Mouse (Mus musculus): ENCODE data around the gene Abcg4. TPM values are rescaled to one million over a fixed set of nuclear protein-coding genes. Genes with fewer than 3 reads are reported as not detected.
A peak's percentile ranks its signal among the peaks of the same experiment; 100 is the strongest.

Gene Abcg4
- polyA plus RNA-seq, 1 experiment from 2014 or later = 2.7 TPM

- Histone ChIP-seq H3K4me2 (peak within 1 kb of the TSS; percentile 59), H3K27ac (ENCODE audit: low read depth) (peak within 1 kb of the TSS; percentile 98), H3K4me3 (ENCODE audit: low read depth, low read length) (peak within 1 kb of the TSS; percentile 99), H3K4me1 (ENCODE audit: insufficient read depth) (no peaks in the 10 kb centered on the region), H3K9me3 (ENCODE audit: low read depth, low read length) (no peaks in the 10 kb centered on the region), H3K27me3 (ENCODE audit: insufficient read depth, low read length) (no peaks in the 10 kb centered on the region), H3K9ac (peak within 1 kb of the TSS; percentile 99), H3K36me3 (ENCODE audit: insufficient read depth) (peaks cover 62% of the 10 kb centered on the region)
- DNase-seq (peak; percentile 100), ATAC-seq (ENCODE audit: insufficient read depth) (peak; percentile 95)
- under 1% methylated on average over 91 of the region's 91 CpGs for WGBS
- TF ChIP-seq CTCF (IDR thresholded peaks at IDR 0.05; ENCODE audit: low read depth) = peak; percentile 47
These were observed 46.2 kb upstream of the Abcg4 start, which contains the start of gene H2afx for GRCm38 (mm10) chr9:44334396-44335330. Gene H2afx (plus strand): TSS chr9:44334694.

- H3K4me3 ChIP-seq (ENCODE audit: low read depth, low read length) = no peak overlapping the region
- no peaks in the 10 kb centered on the region for H3K27me3 ChIP-seq (ENCODE audit: insufficient read depth, low read length)
- DNase-seq = no peak
- no peaks in the 10 kb centered on the region for H3K4me1 ChIP-seq (ENCODE audit: insufficient read depth)
- no peak overlapping the region for H3K4me2 ChIP-seq
- no peaks in the 10 kb centered on the region for H3K9me3 ChIP-seq (ENCODE audit: low read depth, low read length)
- peaks cover 63% of the 10 kb centered on the region for H3K36me3 ChIP-seq (ENCODE audit: insufficient read depth)
- no peak overlapping the region for H3K27ac ChIP-seq (ENCODE audit: low read depth)
- WGBS = 94% methylated on average over 13 of the region's 13 CpGs
- H3K9ac ChIP-seq = no peak overlapping the region
- TF ChIP-seq CTCF (IDR thresholded peaks at IDR 0.05; ENCODE audit: low read depth) = no peak
- no peak for ATAC-seq (ENCODE audit: insufficient read depth)
These were observed 44.7 kb upstream of the Abcg4 start for GRCm38 (mm10) chr9:44332918-44333638.

DNA sequence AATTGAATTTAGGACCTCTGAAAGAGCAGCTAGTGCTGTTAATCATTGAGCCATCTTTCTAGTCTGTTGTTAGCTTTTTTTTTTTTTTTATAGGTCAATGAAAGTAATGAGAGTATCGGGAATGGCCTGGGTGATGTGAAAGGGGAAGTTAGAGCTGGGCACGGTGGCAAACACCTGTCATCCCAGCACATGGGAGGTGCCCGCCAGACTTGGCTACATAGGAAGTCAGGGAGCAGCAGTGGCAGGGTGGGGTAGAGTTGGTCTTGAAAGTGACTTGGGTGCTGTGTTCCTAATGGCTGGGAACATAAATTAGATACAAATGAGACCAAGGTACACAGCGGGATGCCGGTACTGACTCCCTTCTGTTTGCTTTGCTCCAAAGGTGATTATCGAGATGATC lies 42.3 kb upstream of the Abcg4 start:
- DNase-seq (no peak), ATAC-seq (ENCODE audit: insufficient read depth) (no peak)
- no peak for TF ChIP-seq CTCF (IDR thresholded peaks at IDR 0.05; ENCODE audit: low read depth)
- Histone ChIP-seq H3K27ac (ENCODE audit: low read depth) (no peak overlapping the region), H3K9me3 (ENCODE audit: low read depth, low read length) (no peaks in the 10 kb centered on the region), H3K36me3 (ENCODE audit: insufficient read depth) (peaks cover 52% of the 10 kb centered on the region), H3K4me3 (ENCODE audit: low read depth, low read length) (no peak overlapping the region), H3K4me2 (no peak overlapping the region), H3K9ac (no peak overlapping the region), H3K4me1 (ENCODE audit: insufficient read depth) (0 out of 2 replicates have a peak, but pooled peaks cover 3% of the 10 kb centered on the region), H3K27me3 (ENCODE audit: insufficient read depth, low read length) (no peaks in the 10 kb centered on the region)
- 89% methylated on average over 6 of the region's 6 CpGs for WGBS

GRCm38 (mm10) chr9:44327926-44328325 lies 39.5 kb upstream of the Abcg4 start:
- Histone ChIP-seq H3K4me1 (ENCODE audit: insufficient read depth) (0 out of 2 replicates have a peak, but pooled peaks cover 3% of the 10 kb centered on the region), H3K36me3 (ENCODE audit: insufficient read depth) (peaks cover 42% of the 10 kb centered on the region), H3K4me2 (peak overlapping the region; percentile 82), H3K9me3 (ENCODE audit: low read depth, low read length) (no peaks in the 10 kb centered on the region), H3K27ac (ENCODE audit: low read depth) (peak overlapping the region; percentile 96), H3K9ac (peak overlapping the region; percentile 87), H3K4me3 (ENCODE audit: low read depth, low read length) (peak overlapping the region; percentile 80), H3K27me3 (ENCODE audit: insufficient read depth, low read length) (no peaks in the 10 kb centered on the region)
- TF ChIP-seq CTCF (IDR thresholded peaks at IDR 0.05; ENCODE audit: low read depth) = no peak
- ATAC-seq (ENCODE audit: insufficient read depth) = no peak
- WGBS = 87% methylated on average over 5 of the region's 5 CpGs
- DNase-seq = no peak

- Histone ChIP-seq H3K4me3 (ENCODE audit: low read depth, low read length) (peak overlapping the region; percentile 80), H3K9ac (peak overlapping the region; percentile 87), H3K27me3 (ENCODE audit: insufficient read depth, low read length) (no peaks in the 10 kb centered on the region), H3K4me1 (ENCODE audit: insufficient read depth) (0 out of 2 replicates have a peak, but pooled peaks cover 3% of the 10 kb centered on the region), H3K27ac (ENCODE audit: low read depth) (peak overlapping the region; percentile 96), H3K4me2 (peak overlapping the region; percentile 82), H3K36me3 (ENCODE audit: insufficient read depth) (peaks cover 35% of the 10 kb centered on the region), H3K9me3 (ENCODE audit: low read depth, low read length) (no peaks in the 10 kb centered on the region)
- DNase-seq = peak; percentile 79
- ATAC-seq (ENCODE audit: insufficient read depth) = peak; percentile 51
- TF ChIP-seq CTCF (IDR thresholded peaks at IDR 0.05; ENCODE audit: low read depth) = no peak
- WGBS = 2% methylated on average over 22 of the region's 22 CpGs
These were observed 38.8 kb upstream of the Abcg4 start for GRCm38 (mm10) chr9:44327064-44327711.

- Histone ChIP-seq H3K36me3 (ENCODE audit: insufficient read depth) (peaks cover 28% of the 10 kb centered on the region), H3K9me3 (ENCODE audit: low read depth, low read length) (no peaks in the 10 kb centered on the region), H3K4me2 (peak overlapping the region; percentile 82), H3K4me1 (ENCODE audit: insufficient read depth) (0 out of 2 replicates have a peak, but pooled peaks cover 3% of the 10 kb centered on the region), H3K9ac (peak overlapping the region; percentile 87), H3K27ac (ENCODE audit: low read depth) (peak overlapping the region; percentile 96), H3K4me3 (ENCODE audit: low read depth, low read length) (peak overlapping the region; percentile 80), H3K27me3 (ENCODE audit: insufficient read depth, low read length) (no peaks in the 10 kb centered on the region)
- no peak for TF ChIP-seq CTCF (IDR thresholded peaks at IDR 0.05; ENCODE audit: low read depth)
- peak; percentile 88 for DNase-seq
- ATAC-seq (ENCODE audit: insufficient read depth) = peak; percentile 92
- WGBS = under 1% methylated on average over 38 of the region's 38 CpGs
These were observed 38.1 kb upstream of the Abcg4 start for GRCm38 (mm10) chr9:44326371-44327063.
